Mouse (Mus musculus): ENCODE measurements around the gene Dock7. TPM values are rescaled to one million over a fixed set of nuclear protein-coding genes. Genes with fewer than 3 reads are reported as not detected.

Gene Dock7
- polyA plus RNA-seq, 1 experiment from 2014 or later: 106 TPM

DNA sequence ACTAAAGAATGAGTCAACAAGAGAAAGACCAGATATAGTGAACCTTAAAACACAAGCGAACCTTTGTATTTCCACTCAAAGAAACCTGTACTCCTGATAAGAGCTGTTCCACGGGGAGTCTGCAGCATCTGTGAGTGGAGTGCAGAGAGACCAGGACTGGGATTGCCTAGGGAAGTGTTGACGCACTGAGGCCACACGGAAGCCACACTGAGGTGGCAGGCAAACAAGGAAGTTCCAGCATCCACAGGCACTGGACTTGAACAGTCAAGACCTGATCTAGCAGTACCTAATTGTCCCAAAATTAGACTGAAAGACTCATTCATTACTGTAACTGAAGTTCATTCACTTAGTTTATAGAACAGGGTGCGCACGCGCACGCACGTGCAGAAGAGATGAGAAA lies 4.9 kb downstream of the Dock7 start:
- no peak overlapping the region for H3K9ac ChIP-seq

DNA sequence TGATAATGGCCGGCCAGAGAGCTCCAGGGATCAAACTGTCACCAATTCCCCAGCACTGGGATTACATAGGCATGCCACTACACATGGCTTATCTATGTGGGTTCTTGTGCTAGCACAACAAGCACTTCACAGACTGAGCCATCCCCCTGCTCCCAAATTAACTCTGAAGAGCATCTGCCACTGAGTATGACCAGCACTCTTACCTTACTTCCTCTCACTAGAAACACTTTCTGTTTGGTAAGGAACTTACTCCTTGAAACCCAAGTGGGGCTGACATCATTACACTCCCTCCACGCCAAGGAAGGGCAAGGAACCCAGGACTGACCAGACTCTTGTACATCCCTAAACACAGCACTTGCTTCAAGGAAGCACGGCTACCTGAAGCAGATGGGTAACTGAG lies 9.0 kb downstream of the Dock7 start:
- Histone ChIP-seq H3K4me2 (replicated peaks) (no peak overlapping the region), H3K27me3 (replicated peaks) (no peaks in the 10 kb centered on the region), H3K9ac (no peak overlapping the region), H3K27ac (no peak overlapping the region), H3K9me3 (no peaks in the 10 kb centered on the region), H3K4me1 (peaks cover 19% of the 10 kb centered on the region), H3K36me3 (no peaks in the 10 kb centered on the region), H3K4me3 (no peak overlapping the region)
- no peak for ATAC-seq (ENCODE audit: low FRiP score, low read depth)
- WGBS: 86% methylated on average over 3 of the region's 3 CpGs

More for the DNA sequence above, 4.9 kb downstream of the Dock7 start:
- Histone ChIP-seq H3K4me2 (replicated peaks) (no peak overlapping the region), H3K4me1 (peaks cover 23% of the 10 kb centered on the region), H3K36me3 (no peaks in the 10 kb centered on the region), H3K27me3 (replicated peaks) (no peaks in the 10 kb centered on the region), H3K9me3 (no peaks in the 10 kb centered on the region), H3K4me3 (no peak overlapping the region), H3K27ac (no peak overlapping the region)
- ATAC-seq (ENCODE audit: low FRiP score, low read depth): no peak
- WGBS: 86% methylated on average over 9 of the region's 9 CpGs

GRCm38 (mm10) chr4:99108817-99109216 lies 11.9 kb downstream of the Dock7 start:
- Histone ChIP-seq H3K27me3 (replicated peaks) (no peaks in the 10 kb centered on the region), H3K9me3 (no peaks in the 10 kb centered on the region), H3K4me3 (no peak overlapping the region), H3K36me3 (no peaks in the 10 kb centered on the region), H3K9ac (no peak overlapping the region), H3K4me2 (replicated peaks) (no peak overlapping the region), H3K4me1 (peaks cover 10% of the 10 kb centered on the region), H3K27ac (no peak overlapping the region)
- 88% methylated on average over 4 of the region's 4 CpGs for WGBS
- ATAC-seq (ENCODE audit: low FRiP score, low read depth): no peak

GRCm38 (mm10) chr4:99102846-99103245 lies 17.9 kb downstream of the Dock7 start:
- no peak overlapping the region for H3K27ac ChIP-seq
- H3K4me2 ChIP-seq (replicated peaks): no peak overlapping the region
- no peaks in the 10 kb centered on the region for H3K36me3 ChIP-seq
- H3K4me3 ChIP-seq: no peak overlapping the region
- no peaks in the 10 kb centered on the region for H3K9me3 ChIP-seq
- no peak overlapping the region for H3K9ac ChIP-seq
- peaks cover 8% of the 10 kb centered on the region for H3K4me1 ChIP-seq
- 83% methylated on average over 3 of the region's 3 CpGs for whole genome bisulfite sequencing
- H3K27me3 ChIP-seq (replicated peaks): no peaks in the 10 kb centered on the region
- no peak for ATAC-seq (ENCODE audit: low FRiP score, low read depth)

GRCm38 (mm10) chr4:99100724-99101123 lies 20.0 kb downstream of the Dock7 start:
- ATAC-seq (ENCODE audit: low FRiP score, low read depth): no peak
- Histone ChIP-seq H3K36me3 (no peaks in the 10 kb centered on the region), H3K4me3 (no peak overlapping the region), H3K4me1 (no peaks in the 10 kb centered on the region), H3K9ac (no peak overlapping the region), H3K27ac (no peak overlapping the region), H3K4me2 (replicated peaks) (no peak overlapping the region), H3K27me3 (replicated peaks) (no peaks in the 10 kb centered on the region), H3K9me3 (no peaks in the 10 kb centered on the region)
- WGBS: 89% methylated on average over 7 of the region's 7 CpGs

- no peak overlapping the region for H3K4me2 ChIP-seq (replicated peaks)
- no peak for ATAC-seq (ENCODE audit: low FRiP score, low read depth)
- H3K36me3 ChIP-seq: peaks cover 14% of the 10 kb centered on the region; the same call in 1 of the 2 replicates
- no peaks in the 10 kb centered on the region for H3K9me3 ChIP-seq
- 88% methylated on average over 3 of the region's 3 CpGs for WGBS
- no peaks in the 10 kb centered on the region; the same call in 1 of the 2 replicates for H3K4me1 ChIP-seq
- no peak overlapping the region for H3K4me3 ChIP-seq
- no peaks in the 10 kb centered on the region for H3K27me3 ChIP-seq (replicated peaks)
- no peak overlapping the region for H3K9ac ChIP-seq
- H3K27ac ChIP-seq: no peak overlapping the region
These were observed 28.9 kb downstream of the Dock7 start for GRCm38 (mm10) chr4:99091777-99092176.

GRCm38 (mm10) chr4:99091151-99091701 lies 29.5 kb downstream of the Dock7 start:
- no peaks in the 10 kb centered on the region for H3K9me3 ChIP-seq
- 57% methylated on average over 3 of the region's 3 CpGs for WGBS
- no peak overlapping the region for H3K4me3 ChIP-seq
- no peak overlapping the region for H3K9ac ChIP-seq
- H3K27ac ChIP-seq: no peak overlapping the region
- H3K36me3 ChIP-seq: peaks cover 19% of the 10 kb centered on the region; the same call in 1 of the 2 replicates
- H3K4me1 ChIP-seq: no peaks in the 10 kb centered on the region; the same call in 1 of the 2 replicates
- H3K27me3 ChIP-seq (replicated peaks): no peaks in the 10 kb centered on the region
- no peak for ATAC-seq (ENCODE audit: low FRiP score, low read depth)
- H3K4me2 ChIP-seq (replicated peaks): no peak overlapping the region

- WGBS: 95% methylated on average over 17 of the region's 17 CpGs
- Histone ChIP-seq H3K9me3 (no peaks in the 10 kb centered on the region), H3K4me1 (no peaks in the 10 kb centered on the region), H3K4me3 (no peak overlapping the region), H3K4me2 (replicated peaks) (no peak overlapping the region), H3K27ac (no peak overlapping the region), H3K36me3 (peaks cover 27% of the 10 kb centered on the region; the same call in 1 of the 2 replicates), H3K9ac (no peak overlapping the region), H3K27me3 (replicated peaks) (no peaks in the 10 kb centered on the region)
- no peak for ATAC-seq (ENCODE audit: low FRiP score, low read depth)
These were observed 32.8 kb downstream of the Dock7 start for GRCm38 (mm10) chr4:99087760-99088485.

DNA sequence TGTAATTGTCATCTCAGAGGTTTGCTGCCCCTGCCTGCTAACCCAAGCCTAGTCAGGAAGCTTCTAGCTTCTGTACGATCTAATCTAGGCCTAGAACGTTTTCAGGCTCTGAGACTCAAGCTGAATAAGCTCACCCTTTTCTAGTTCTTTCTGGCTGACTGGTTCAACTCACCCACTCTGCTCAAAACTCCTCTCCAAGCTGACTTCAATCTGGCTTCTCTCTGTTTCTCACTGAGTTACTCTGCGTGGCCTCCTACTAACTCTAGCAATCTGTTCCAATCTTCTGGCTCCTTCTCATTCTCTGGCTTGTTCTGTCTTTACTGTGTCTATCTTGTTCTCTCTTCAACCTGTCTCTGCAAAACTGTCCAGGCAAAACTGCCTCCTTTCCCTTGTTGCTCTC lies 36.9 kb downstream of the Dock7 start:
- H3K9ac ChIP-seq: no peak overlapping the region
- peaks cover 28% of the 10 kb centered on the region for H3K36me3 ChIP-seq
- no peak overlapping the region for H3K4me2 ChIP-seq (replicated peaks)
- no peaks in the 10 kb centered on the region for H3K27me3 ChIP-seq (replicated peaks)
- no peaks in the 10 kb centered on the region for H3K4me1 ChIP-seq
- 89% methylated on average over 3 of the region's 3 CpGs for WGBS
- H3K27ac ChIP-seq: no peak overlapping the region
- no peaks in the 10 kb centered on the region for H3K9me3 ChIP-seq
- no peak for ATAC-seq (ENCODE audit: low FRiP score, low read depth)
- no peak overlapping the region for H3K4me3 ChIP-seq

DNA sequence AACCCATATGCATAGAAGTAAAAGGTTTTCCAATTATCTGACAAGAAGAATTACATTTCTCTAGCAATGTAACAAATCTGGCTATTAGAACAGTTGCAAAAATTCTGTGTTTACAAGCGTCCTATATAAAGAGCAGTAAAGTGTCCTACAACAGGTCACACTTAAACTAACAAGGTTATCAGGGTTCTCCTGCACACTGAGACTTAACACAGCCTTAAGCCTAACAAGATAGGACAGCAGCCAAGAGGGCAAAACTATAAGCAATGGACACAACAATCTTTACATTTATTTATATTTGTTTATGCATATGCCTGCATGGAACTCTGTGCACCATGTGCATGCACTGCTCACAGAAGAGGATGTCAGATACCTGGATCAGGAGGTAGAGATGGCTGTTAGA lies 39.5 kb downstream of the Dock7 start:
- Histone ChIP-seq H3K4me1 (no peaks in the 10 kb centered on the region), H3K36me3 (peaks cover 33% of the 10 kb centered on the region), H3K4me3 (no peak overlapping the region), H3K9ac (no peak overlapping the region), H3K4me2 (replicated peaks) (no peak overlapping the region), H3K27ac (no peak overlapping the region), H3K9me3 (no peaks in the 10 kb centered on the region), H3K27me3 (replicated peaks) (no peaks in the 10 kb centered on the region)
- ATAC-seq (ENCODE audit: low FRiP score, low read depth): no peak
- 95% methylated on average over 1 of the region's 1 CpGs for WGBS

DNA sequence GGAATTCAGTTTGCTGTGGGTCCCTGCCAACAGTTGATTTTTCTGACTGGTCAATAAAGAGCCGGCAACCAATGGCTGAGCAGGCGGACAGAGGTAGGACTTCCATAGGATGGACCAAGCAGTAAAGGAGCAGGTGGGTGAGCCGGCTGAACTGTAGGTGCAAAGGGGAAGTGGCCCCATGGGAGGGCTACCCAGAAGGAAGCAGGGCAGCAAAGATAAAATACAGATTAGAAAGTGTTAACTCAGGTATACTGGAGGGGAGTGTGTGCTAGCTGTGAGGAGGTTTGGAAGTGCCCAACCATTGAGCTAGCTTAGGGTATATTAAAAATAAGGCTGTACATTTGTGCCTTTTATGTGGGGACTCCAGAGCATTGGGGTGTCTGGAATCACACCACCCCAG lies 42.7 kb downstream of the Dock7 start:
- H3K36me3 ChIP-seq: peaks cover 43% of the 10 kb centered on the region
- ATAC-seq (ENCODE audit: low FRiP score, low read depth): no peak
- H3K9me3 ChIP-seq: no peaks in the 10 kb centered on the region
- H3K27me3 ChIP-seq (replicated peaks): no peaks in the 10 kb centered on the region
- 95% methylated on average over 3 of the region's 3 CpGs for WGBS
- H3K9ac ChIP-seq: no peak overlapping the region
- H3K4me3 ChIP-seq: no peak overlapping the region
- no peak overlapping the region for H3K4me2 ChIP-seq (replicated peaks)
- H3K27ac ChIP-seq: no peak overlapping the region
- no peaks in the 10 kb centered on the region for H3K4me1 ChIP-seq

DNA sequence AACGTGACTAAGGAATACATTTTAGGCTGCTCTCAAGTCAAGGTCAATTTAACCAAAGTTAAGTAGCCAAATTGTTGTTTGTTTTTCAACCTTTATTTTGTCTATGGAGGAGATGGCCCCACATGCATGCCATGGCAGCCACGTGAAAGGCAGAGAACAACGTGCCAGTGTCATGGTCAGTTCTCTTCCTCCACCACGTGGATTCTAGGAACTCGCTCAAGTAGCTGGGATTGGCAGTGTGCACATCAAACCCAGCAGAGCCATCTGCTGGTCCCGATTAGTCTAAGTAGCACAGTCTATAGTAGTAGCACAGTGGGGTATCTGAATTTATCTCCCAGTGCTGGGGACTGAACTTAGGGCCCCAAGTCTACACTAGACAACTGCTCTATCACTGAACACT lies 51.9 kb downstream of the Dock7 start:
- 79% methylated on average over 6 of the region's 6 CpGs for WGBS
- H3K27me3 ChIP-seq (replicated peaks): no peaks in the 10 kb centered on the region
- H3K9ac ChIP-seq: no peak overlapping the region
- H3K9me3 ChIP-seq: no peaks in the 10 kb centered on the region
- no peak for ATAC-seq (ENCODE audit: low FRiP score, low read depth)
- H3K4me1 ChIP-seq: peaks cover 5% of the 10 kb centered on the region; the same call in 1 of the 2 replicates
- no peak overlapping the region for H3K27ac ChIP-seq
- H3K4me2 ChIP-seq (replicated peaks): no peak overlapping the region
- H3K36me3 ChIP-seq: peaks cover 41% of the 10 kb centered on the region
- no peak overlapping the region for H3K4me3 ChIP-seq

DNA sequence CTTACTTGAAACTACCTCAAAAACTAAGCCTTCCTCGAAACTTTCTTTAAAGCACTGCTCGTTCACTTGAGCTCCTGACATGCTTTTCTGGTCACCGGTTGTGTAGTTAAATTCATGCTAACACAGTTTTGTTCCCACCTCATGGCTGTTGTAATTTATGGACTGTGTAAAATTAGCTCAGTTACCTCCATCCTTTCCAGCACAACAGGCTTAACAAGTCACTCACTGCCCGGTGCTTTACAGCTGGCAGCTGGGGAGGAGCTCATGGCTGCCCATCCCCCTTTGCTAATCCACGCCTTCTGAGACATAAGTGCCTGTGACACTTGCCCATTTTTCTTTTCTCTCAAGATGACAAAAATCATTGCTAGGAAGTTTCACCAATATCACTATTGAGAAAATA lies 56.2 kb downstream of the Dock7 start:
- no peak overlapping the region for H3K9ac ChIP-seq
- H3K27me3 ChIP-seq (replicated peaks): no peaks in the 10 kb centered on the region
- peaks cover 24% of the 10 kb centered on the region for H3K36me3 ChIP-seq
- no peak overlapping the region for H3K27ac ChIP-seq
- no peak overlapping the region for H3K4me3 ChIP-seq
- no peaks in the 10 kb centered on the region for H3K9me3 ChIP-seq
- ATAC-seq (ENCODE audit: low FRiP score, low read depth): peak; percentile 92
- H3K4me1 ChIP-seq: peaks cover 7% of the 10 kb centered on the region; the same call in 1 of the 2 replicates
- 11% methylated on average over 5 of the region's 5 CpGs for WGBS
- no peak overlapping the region for H3K4me2 ChIP-seq (replicated peaks)
